In genomic region chr2:50019477-50019876, GRCm38 (mm10) we compare ENCODE assay signal across 24 mouse cellular contexts. TPM values are rescaled to one million over a fixed set of nuclear protein-coding genes. Genes with fewer than 3 reads are reported as not detected.
A peak's percentile ranks its signal among the peaks of the same experiment; 100 is the strongest.
DNase-seq lines count a peak whose midpoint lies in the region; ATAC-seq and TF ChIP-seq lines count a peak whose summit lies in the region.
"Had no signal": no experiment of that assay in that cellular context is flagged by ENCODE, and none has a peak within 500 bp of the region (broad histone marks: within the 10 kb centered on the region; RNA-seq: fewer than 3 reads in every experiment).

No protein-coding gene starts in this region.

- no peak for TF ChIP-seq POLR2A in CH12.LX (IDR thresholded peaks at IDR 0.05; ENCODE audit: low read depth, low read length)

- peaks cover 0 to 9% of the 10 kb centered on the region in 2 experiments; a peak in 2 of 4 replicates for H3K4me1 ChIP-seq in CH12.LX (ENCODE audit: control insufficient read depth in 1 of 2, insufficient read depth in 2 of 2)

- H3K4me2 ChIP-seq in CH12.LX (ENCODE audit: insufficient read depth, low read depth, poor library complexity, severe bottlenecking) = no peak overlapping the region

- DNase-seq in heart, adult 11 months = peak; percentile 8
- DNase-seq in heart, postnatal 4 days = no peak
- DNase-seq in A20 (ENCODE audit: low read depth, low spot score) (peak; percentile 69), CH12.LX (ENCODE audit: extremely low read depth) (peak; percentile 36)
- no peak for DNase-seq in kidney, postnatal 25 days
- no peak for DNase-seq in frontal cortex, postnatal 10 days (ENCODE audit: low spot score in 2 of 2)
- no peak for DNase-seq in spleen, adult 12 weeks (ENCODE audit: low spot score)
- DNase-seq: adrenal gland, adult 2 months; adrenal gland, adult 8-10 months; adrenal gland, postnatal 10 days; adrenal gland, postnatal 14 days; adrenal gland, postnatal 25 days; adrenal gland, postnatal 36 days; B cell, adult 2 months; cerebellum, adult 11 months; cerebellum, adult 11-12 months; cerebellum, adult 18-20 months; cerebellum, adult 2 months had no signal

- H3K9ac ChIP-seq in CH12.LX (ENCODE audit: insufficient read depth, low read depth) = no peak overlapping the region

- dilution Hi-C loops in CH12.LX (cut with MboI; ENCODE audit: extremely low pct_ligation_motif_present, extremely low pct_unique_long_range_greater_than_20kb, low sequenced_read_pairs) = no loop called here

- no peaks in the 10 kb centered on the region for H3K9me3 ChIP-seq in CH12.LX (replicated peaks; ENCODE audit: low read length)

- peak; percentile 61 for TF ChIP-seq EP300 in CH12.LX (IDR thresholded peaks at IDR 0.05; ENCODE audit: low read length)

- no peak for TF ChIP-seq RAD21 in CH12.LX (IDR thresholded peaks at IDR 0.05; ENCODE audit: low read depth, low read length)

- no peak overlapping the region for H3K27ac ChIP-seq in CH12.LX (ENCODE audit: insufficient read depth, low read depth)

- in situ Hi-C loops in CH12.LX (cut with MboI; ENCODE audit: low pct_ligation_motif_present, low pct_unique_long_range_greater_than_20kb, low sequenced_read_pairs) = no loop called here

- H3K79me2 ChIP-seq in CH12.LX (replicated peaks; ENCODE audit: control insufficient read depth, extremely low read depth, insufficient read depth, poor library complexity, severe bottlenecking) = no peaks in the 10 kb centered on the region

- no peaks in the 10 kb centered on the region for H3K27me3 ChIP-seq in CH12.LX (replicated peaks)

- no peak for TF ChIP-seq CTCF in CH12.LX (conservative IDR thresholded peaks at IDR 0.05 in 1 of 2, IDR thresholded peaks at IDR 0.05 in 1 of 2; ENCODE audit: low read depth in 2 of 2, low read length in 2 of 2)

- ATAC-seq in granulocyte monocyte progenitor cell, adult 5-6 weeks (replicated peaks; ENCODE audit: poor library complexity, severe bottlenecking) = peak; percentile 48; the same call in 1 of the 2 replicates
- ATAC-seq: activated CD4-positive, CD25-positive, alpha-beta regulatory T cell, adult 4 months; CD4-positive, CD25-positive, alpha-beta regulatory T cell, adult 4 months; Patski had no signal

- no peak overlapping the region for H3K4me3 ChIP-seq in CH12.LX (replicated peaks in 1 of 3; ENCODE audit: low read depth in 2 of 3, low read length in 2 of 3, poor library complexity in 1 of 3)

- H3K36me3 ChIP-seq in CH12.LX (replicated peaks in 1 of 2; ENCODE audit: control insufficient read depth in 1 of 2, insufficient read depth in 1 of 2, low read length in 1 of 2) = no peaks in the 10 kb centered on the region
- H3K36me3 ChIP-seq: G1E had no signal

TF ChIP-seq in CH12.LX, 34 proteins besides CTCF, POLR2A, EP300 and RAD21:
- no peak for TF ChIP-seq MEF2A (IDR thresholded peaks at IDR 0.05; ENCODE audit: borderline replicate concordance, low read depth, low read length)
- no peak for TF ChIP-seq ZC3H11A (IDR thresholded peaks at IDR 0.05; ENCODE audit: low read depth, low read length)
- TF ChIP-seq MAX (IDR thresholded peaks at IDR 0.05; ENCODE audit: low read length) = no peak
- peak; percentile 61 for TF ChIP-seq ZNF384 (IDR thresholded peaks at IDR 0.05; ENCODE audit: low read depth, low read length)
- TF ChIP-seq POLR2AphosphoS2 (IDR thresholded peaks at IDR 0.05; ENCODE audit: low read depth, low read length) = no peak
- peak; percentile 50 for TF ChIP-seq IRF4 (IDR thresholded peaks at IDR 0.05; ENCODE audit: low read depth, low read length)
- 0 out of 2 replicates have a peak, but pooled peaks have one; percentile 15 for TF ChIP-seq BHLHE40 (IDR thresholded peaks at IDR 0.05; ENCODE audit: low read depth, low read length)

RNA-seq across cellular contexts. Expression of gene Lypd6, which starts 46.8 kb away (rescaled TPM):
- under 1 TPM; 0.67 to 0.90 TPM for total RNA-seq in heart, postnatal 4 days (2021)
- total RNA-seq in CH12.LX (2012; rRNA removed) (not detected in 2 replicates), CH12.LX (2014; rRNA removed) (not detected in 2 replicates)
- polyA plus RNA-seq in CH12.LX (2012; ENCODE audit: insufficient read length, low read depth) = not detected in 2 replicates
- not detected in 2 replicates for total RNA-seq in granulocyte monocyte progenitor cell, adult 5-6 weeks (2014; fragmentation: Nextera tagmentation)
- 2.3 TPM in 1 of 2 replicates, not detected in the other for total RNA-seq in granulocyte monocyte progenitor cell, adult 5-6 weeks (2017)
- total RNA-seq: G1E, MEL had no signal
- polyA plus RNA-seq: activated CD4-positive, CD25-positive, alpha-beta regulatory T cell, adult 4 months; CD4-positive, CD25-positive, alpha-beta regulatory T cell, adult 4 months; G1E; Patski had no signal

Comparison
In these comparisons a context has a peak if more than half of its experiments do, and no peak if none do; other contexts are left out.
1. DNase-seq: peak in heart, adult 11 months (single experiment), A20 (single experiment) and CH12.LX (single experiment); none in heart, postnatal 4 days (single experiment), kidney, postnatal 25 days (0 of 2), frontal cortex, postnatal 10 days (0 of 2) and spleen, adult 12 weeks (single experiment).